Mouse (Mus musculus) c-Kit-positive CD71-positive TER-119-positive erythroid progenitor cells, embryonic 14.5 days (primary cell): ENCODE measurements around the gene Llph.
"Not testable (repeated sequence)": the region's sequence is repeated elsewhere in the genome, so short reads cannot be mapped to it uniquely, and the experiment has no call there.

Experiments used
- DNase-seq: peaks from one replicate; pipeline ENCODE4 v3.0.0-alpha.2; 2013; ENCODE audit warnings: low spot score

The Llph gene

GRCm38 (mm10) chr10:120226871-120227661 is at the start of gene Llph:
Gene Llph (plus strand): TSS chr10:120227070.
- DNase-seq: peak; percentile 81

- no peak for DNase-seq
These were observed 44.0 kb upstream of the Llph start for GRCm38 (mm10) chr10:120182887-120183286.

GRCm38 (mm10) chr10:120183342-120183741 is 43.5 kb upstream of the Llph start:
- no peak for DNase-seq

DNA sequence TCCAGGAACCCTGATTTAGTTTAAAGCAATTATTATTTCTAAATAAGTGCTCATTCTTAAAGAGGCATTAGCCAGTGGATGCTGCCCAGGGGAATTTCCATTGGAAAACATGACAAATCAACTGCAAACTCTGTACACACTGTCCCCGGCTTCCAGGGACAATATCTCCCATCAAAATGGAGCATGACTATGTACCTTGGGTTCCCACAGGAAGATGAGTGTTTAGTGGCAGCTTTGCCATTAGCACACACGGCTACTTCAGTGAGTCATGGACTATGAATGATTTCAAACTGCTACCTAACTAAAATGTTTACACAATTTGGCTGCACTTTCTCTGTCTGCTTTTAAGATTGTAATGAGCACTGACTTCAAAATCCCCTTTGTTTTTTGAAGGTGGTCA is 38.4 kb upstream of the Llph start:
- no peak for DNase-seq

GRCm38 (mm10) chr10:120189276-120189675 is 37.6 kb upstream of the Llph start:
- DNase-seq: no peak

GRCm38 (mm10) chr10:120189782-120190181 is 37.1 kb upstream of the Llph start:
- no peak for DNase-seq

GRCm38 (mm10) chr10:120191165-120191564 is 35.7 kb upstream of the Llph start:
- DNase-seq: no peak

DNA sequence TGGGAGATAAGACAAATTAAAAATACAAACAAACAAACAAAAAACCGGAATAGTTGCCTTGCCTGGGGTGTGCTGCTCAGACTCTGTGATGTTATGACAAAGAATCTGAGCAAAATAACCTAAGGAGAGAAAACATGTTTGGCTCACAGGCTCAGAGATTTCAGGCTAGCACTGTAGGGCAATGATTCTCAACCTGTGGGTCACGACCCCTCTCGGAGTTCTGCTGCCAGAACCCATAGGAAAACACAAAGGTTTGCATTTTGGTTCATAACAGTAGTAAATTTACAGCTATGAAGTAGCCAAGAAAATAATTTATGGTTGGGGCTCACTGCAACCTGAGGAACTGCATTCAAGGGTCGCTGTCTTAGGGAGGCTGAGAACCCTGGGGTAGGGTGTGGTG is 34.6 kb upstream of the Llph start:
- DNase-seq: no peak

DNA sequence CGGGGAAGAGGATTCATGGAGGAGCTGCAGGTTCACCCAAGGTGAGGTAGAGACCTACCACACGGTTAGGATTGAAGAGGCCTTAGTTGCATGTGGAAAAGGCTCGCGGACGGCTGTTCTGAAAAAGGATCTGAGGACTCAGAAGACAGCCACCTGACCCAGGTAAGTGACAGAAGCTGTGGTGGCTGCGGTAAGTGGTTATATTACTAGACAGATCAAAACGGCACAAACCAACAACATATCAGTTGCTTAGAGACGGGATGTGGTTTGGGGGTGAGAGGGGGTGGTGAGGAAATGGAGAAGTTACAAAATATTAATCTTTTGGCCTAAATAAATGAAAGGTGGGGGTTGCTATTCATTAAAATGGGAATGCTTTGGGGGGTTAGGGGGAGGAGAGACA is 33.6 kb upstream of the Llph start:
- no peak for DNase-seq

DNA sequence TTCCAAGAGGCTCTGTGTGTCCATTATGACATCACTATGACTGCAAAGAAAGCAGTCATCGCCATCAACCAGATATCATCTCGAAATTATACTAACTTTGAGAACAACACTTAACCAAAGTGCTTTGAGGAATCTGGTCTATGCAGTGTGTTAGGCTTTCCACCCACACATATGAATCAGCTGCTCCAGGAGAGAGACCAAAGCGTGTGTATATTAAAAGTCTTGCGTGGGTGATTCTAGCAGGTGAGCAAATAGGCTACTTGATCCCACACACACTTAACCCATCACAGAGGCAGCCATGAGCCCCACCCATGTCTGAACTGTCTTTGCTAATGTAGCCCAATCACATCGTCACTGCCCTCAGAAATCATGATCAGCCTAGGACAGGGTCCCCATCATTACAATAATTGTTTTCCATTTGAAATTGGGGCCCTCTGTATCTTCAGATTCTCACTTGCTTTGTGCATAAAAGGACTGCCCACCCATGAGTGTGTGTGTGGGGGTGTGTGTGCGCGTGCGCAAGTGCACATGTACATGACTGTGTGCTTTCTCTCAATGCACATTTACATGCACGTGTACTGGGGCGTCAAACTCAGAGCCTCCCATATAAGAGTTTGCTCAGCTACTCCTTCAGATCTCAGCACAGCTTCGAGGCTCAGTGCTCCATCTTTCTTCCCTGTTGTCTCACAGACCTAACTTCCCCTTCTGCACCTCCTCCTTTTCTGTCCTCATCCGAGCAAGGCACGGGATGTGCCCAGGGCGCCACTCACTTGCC is 29.6 kb upstream of the Llph start:
- no peak for DNase-seq

DNA sequence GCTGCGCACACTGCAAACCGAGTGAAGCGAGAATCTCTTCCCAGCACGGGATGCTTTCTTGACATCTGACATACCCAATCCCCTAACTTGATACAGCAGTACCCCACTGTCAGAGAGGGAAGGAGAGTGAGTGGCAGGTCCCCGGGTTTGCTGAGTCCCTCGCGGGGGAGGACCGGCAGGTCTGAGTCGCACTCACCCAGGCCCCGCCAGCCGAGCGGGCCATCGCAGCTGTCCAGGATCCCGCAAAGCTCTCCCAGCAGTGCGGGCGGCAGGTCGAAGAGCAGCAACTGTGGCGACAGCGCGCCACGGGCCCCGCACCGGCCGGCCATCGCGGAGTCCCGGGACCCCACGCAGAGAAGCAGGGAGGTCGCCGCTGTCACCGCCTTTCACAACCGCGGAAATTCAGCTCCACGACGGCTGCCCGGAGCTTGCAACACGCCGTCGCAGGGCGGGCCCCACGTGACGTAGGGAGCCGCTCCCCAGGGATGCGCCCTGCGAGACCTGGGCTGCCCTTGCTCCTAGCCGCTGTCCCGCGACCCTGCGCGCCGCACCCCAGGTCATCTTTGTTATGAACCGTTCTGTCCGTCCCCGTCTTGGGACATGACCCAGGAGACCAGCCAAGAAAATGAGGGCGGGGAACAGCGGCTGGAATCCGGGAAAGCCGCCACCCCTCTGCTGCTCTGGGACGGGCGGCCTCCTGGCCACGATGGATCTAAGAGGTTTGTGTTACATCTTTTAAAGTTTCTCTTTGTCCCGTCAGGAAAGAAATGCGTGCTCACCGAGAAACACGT is 25.5 kb upstream of the Llph start, which contains the start of gene Tmbim4:
Gene Tmbim4 (plus strand): TSS at position 460 of the 791 bp plus-strand sequence.
- peak; percentile 45 for DNase-seq

DNA sequence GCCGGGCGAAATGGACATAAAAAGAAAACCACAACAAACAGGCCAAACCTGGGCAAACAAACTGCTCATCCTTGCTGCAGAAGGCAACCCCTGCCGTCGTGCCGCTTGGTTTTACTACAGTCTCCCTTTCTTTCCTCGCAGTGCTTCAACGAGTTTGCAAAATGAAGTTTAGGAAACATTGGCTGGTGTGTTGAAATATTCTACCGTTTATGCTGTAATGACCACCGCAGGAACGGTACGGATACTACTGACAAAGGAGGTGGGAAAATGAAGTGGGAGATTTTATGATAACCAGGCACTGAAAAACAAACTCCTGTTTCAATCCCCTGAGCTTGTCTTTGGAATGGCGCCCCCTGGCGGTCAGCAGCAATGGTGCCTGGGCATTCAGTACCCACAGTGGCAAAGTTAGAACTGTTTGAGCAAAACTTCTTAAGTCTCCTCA is 24.9 kb upstream of the Llph start, which contains the start of gene Irak3:
Gene Irak3 (minus strand): TSS at position 170 of the 442 bp plus-strand sequence.
- peak; percentile 78 for DNase-seq

DNA sequence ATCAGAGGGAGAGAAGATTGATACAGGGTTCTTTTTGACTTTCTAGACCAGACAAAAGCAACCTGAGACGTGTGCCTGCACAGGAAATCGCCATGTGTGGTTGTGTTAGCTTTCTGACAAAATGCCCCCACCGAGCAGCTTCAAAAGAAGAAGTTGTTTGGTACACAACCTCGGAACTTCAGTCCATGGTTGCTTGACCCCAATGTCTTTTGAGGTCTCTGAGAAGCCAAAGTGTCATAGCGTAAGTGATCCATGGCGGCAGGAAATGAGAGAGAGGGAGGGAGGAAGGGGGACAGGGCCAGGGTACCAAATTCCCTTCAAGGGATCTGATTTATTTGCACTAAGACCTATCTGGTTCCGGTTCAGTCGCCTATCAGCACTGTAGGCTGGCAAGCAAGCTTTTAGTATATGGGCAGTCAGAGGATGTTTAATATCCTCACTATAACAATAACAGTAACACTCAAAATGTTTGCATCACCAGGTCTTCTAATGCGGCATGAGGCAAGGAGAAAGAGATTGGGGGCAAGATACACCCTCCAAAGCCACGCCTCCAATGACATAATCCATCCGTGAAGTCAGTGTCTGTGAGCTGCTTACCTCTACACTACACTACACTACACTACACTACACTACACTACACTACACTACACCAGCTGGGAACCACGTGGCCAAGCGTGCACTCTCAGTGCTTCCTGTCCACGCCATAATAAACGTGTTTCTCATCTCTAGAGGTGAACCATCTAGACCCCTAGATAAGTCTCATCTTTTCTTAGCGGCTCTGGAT is 24.2 kb upstream of the Llph start:
- no peak for DNase-seq

DNA sequence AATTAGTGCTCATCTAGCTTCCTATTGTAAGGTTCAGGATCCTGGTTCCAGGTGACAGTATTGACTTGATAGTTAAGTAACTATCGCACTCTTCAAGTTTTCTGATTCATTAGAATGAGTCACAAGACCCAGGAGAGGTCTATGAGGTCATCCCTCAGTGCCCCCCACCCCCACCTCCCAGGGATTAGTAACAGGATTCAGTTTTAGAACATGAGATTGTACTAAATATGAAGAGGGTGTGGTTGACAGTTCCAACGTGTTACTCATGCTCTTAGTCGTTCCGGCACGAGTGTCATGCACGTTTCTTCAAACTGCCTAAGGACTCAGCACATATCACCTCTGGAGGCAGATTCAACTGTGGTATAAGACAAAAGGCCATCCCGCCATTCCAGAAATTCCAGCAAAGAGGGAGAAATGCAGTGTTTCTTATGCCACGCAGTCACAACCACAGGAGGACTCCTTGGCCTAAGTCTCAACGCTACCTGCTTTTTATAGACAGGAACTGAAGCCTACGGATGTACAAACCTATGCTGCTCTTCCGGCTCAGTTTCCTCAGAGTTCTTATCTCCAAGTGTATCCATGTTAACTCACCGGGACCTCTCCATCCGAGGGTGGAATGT is 22.2 kb upstream of the Llph start:
- DNase-seq: no peak

DNA sequence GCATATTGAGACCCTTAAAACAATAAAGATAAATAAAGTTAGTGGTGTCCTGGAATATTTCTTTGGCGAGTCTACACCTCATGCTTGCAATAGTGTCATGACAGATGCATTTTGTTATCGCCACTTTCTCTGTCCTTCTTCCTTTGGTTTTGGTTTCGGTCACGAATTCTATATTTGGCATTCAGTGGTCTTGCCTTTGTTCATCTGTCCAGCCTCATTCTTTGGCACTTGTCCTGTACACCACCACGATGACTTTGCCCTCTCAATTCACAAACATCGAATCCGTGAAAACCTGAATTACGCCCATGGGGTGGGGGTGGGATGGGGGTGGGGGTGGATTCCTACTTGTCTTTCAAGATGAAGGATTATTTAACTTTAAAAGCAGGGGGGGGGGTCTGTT is 18.9 kb upstream of the Llph start:
- no peak for DNase-seq

DNA sequence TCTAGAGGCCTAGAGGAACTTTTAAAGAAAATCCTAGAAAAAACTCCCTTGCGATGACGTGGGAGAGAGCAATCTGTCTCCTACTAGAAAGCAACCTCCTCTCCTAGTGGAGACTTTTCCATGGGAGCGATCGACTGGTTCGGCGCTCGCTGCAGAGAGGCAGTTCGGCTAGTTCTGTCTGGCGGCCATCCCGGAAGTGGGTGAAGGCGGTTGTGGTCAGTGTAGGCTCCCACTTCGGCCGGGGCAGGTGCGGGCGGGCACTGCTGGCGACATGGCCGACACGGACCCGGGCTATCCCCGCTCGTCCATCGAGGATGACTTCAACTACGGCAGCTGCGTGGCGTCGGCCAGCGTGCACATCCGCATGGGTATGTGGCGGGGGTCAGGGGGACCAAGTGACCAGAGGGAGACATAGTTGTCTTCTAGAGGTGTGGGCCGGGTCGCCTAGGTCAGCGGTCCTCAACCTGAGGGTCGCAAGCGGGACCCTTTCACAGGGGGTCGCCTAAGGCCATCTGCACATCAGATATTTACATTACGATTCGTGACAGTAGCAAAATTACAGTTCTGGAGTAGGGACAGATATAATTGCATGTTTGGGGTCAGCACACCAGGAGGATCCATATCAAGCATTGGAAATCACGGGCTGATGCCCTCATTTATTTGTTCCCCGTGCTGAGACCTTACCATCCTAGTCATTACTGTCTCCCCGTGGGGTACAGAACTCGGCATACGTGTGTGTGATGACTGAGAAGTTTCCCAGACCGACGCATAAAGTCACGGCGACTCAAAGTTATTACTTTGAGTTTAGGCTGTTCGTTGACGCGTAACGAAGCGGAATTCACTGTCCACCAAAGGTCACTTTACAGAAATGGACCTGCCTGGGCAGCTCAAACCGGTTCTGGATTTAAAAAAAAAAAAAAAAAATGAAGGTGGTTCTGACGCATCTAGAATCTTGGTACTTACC is 18.0 kb upstream of the Llph start:
- peak; percentile 69 for DNase-seq

DNA sequence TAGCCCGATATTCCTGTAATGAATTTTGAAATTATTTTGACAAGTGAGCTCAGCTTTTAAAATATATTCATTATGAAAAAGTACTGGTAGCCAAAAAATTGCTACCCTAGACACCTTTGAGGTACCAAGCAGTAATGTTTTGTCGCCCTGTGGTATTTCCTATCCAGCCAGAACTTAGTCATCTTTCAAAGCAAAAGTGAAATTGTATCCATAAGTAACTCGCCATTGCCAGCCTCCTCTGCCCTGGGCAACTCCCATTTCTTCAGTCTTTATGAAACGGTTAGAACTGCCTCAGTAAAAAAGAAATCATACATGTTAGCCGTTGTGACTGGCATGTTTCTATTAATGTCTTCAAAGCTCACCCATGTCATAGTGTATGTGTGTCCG is 17.3 kb upstream of the Llph start:
- peak; percentile 20 for DNase-seq

GRCm38 (mm10) chr10:120210096-120210495 is 16.8 kb upstream of the Llph start:
- no peak for DNase-seq

- DNase-seq: not testable (repeated sequence)
These were observed 9.8 kb upstream of the Llph start for GRCm38 (mm10) chr10:120217099-120217498.

DNA sequence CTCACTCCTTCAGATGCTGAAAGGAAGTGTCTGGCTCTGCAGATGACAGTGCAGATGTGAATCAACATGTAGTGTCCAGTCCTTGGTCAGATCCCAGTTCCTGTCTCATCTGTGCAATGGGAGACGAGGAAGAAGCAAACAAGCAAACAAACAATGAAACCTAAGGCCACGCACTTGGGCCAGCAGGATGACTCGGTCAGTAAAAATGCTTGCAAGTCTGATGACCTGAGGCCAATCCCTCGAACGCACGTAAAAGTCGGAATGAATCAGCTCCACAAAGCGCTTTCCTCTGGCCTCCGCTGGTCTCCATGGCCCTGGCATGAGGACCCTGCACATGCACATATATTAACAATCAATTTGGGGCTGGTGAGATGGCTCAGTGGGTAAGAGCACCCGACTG is 7.9 kb upstream of the Llph start:
- no peak for DNase-seq
